Mouse (Mus musculus) ES-E14 (cell line): ENCODE results near the gene Mcrip1. TPM values are rescaled to one million over a fixed set of nuclear protein-coding genes. Genes with fewer than 3 reads are reported as not detected.

Experiments
- DNase-seq: peaks from one replicate; pipeline ENCODE4 v3.0.0-alpha.2; 2013; ENCODE audit warnings: low read depth, low spot score
- H3K27ac ChIP-seq: 2 replicates; pipeline ENCODE4 v1.5.1; 2012; ENCODE audit warnings: low read depth, mild to moderate bottlenecking, low read length, moderate library complexity, mixed read lengths; ENCODE audit not compliant: poor library complexity, insufficient read depth, severe bottlenecking
- H3K36me3 ChIP-seq: 2 replicates; pipeline ENCODE4 v1.6.1; 2012; ENCODE audit warnings: mild to moderate bottlenecking, low read length, moderate library complexity, mixed read lengths; ENCODE audit not compliant: control insufficient read depth, poor library complexity, insufficient read depth, severe bottlenecking
- H3K4me1 ChIP-seq, 2 experiments: fragments of 150-350 bp in 1 of 2; sonication (generic) in 1 of 2; 2 replicates each; pipeline ENCODE4 v1.6.1; 2012; ENCODE audit warnings: low read length in 2 of 2, mild to moderate bottlenecking in 1 of 2, mixed read lengths in 1 of 2; ENCODE audit not compliant: control insufficient read depth in 2 of 2, insufficient read depth in 2 of 2, poor library complexity in 1 of 2
- H3K4me3 ChIP-seq, 2 experiments: fragments of 150-350 bp in 1 of 2; sonication (generic) in 1 of 2; 2 replicates each; pipeline ENCODE4 v1.5.1; 2012; ENCODE audit warnings: low read length in 2 of 2, low read depth in 1 of 2, mild to moderate bottlenecking in 1 of 2, mixed read lengths in 1 of 2; ENCODE audit not compliant: insufficient read depth in 1 of 2, poor library complexity in 1 of 2, severe bottlenecking in 1 of 2
- H3K9ac ChIP-seq: 2 replicates; pipeline ENCODE4 v1.6.1; 2012; ENCODE audit warnings: low read depth, mild to moderate bottlenecking, low read length, mixed read lengths; ENCODE audit not compliant: poor library complexity, insufficient read depth, severe bottlenecking
- H3K9me3 ChIP-seq: fragments of 150-350 bp; sonication (generic); 2 replicates; pipeline ENCODE4 v1.6.1; 2012; ENCODE audit warnings: low read depth, mild to moderate bottlenecking, low read length; ENCODE audit not compliant: control insufficient read depth, insufficient read depth
- CHD2 ChIP-seq: IDR thresholded peaks from 2 replicates; pipeline ENCODE4 v1.6.1; 2014; ENCODE audit warnings: mild to moderate bottlenecking, low read depth, low read length, inconsistent platforms
- HCFC1 ChIP-seq: IDR thresholded peaks from 2 replicates; pipeline ENCODE4 v1.6.1; 2012; ENCODE audit warnings: low read length, inconsistent platforms, borderline replicate concordance; ENCODE audit not compliant: insufficient read depth
- MAFK ChIP-seq: IDR thresholded peaks from 2 replicates; pipeline ENCODE4 v1.6.1; 2014; ENCODE audit warnings: mild to moderate bottlenecking, low read depth, low read length, inconsistent platforms; ENCODE audit not compliant: insufficient read depth
- ZC3H11A ChIP-seq: IDR thresholded peaks from 2 replicates; pipeline ENCODE4 v1.6.1; 2012; ENCODE audit warnings: low read depth, mild to moderate bottlenecking, inconsistent platforms, low read length, borderline replicate concordance
- ZNF384 ChIP-seq: IDR thresholded peaks from 2 replicates; pipeline ENCODE4 v1.6.1; 2012; ENCODE audit warnings: low read depth, low read length, inconsistent platforms
- in situ Hi-C, 2 experiments: fragments of 600-800 bp; cut with MboI; formaldehyde crosslinking; loops; one replicate each; pipeline ENCODE4 v1.15.1; 2025; ENCODE audit warnings: low sequenced_read_pairs in 2 of 2, inconsistent platforms in 1 of 2; ENCODE audit not compliant: unreplicated experiment in 2 of 2
- total RNA-seq: library from RNA; depleted of rRNA; stranded (reverse); fragments of 300-350 nt; gene quantifications from 2 replicates; pipeline ENCODE4 v1.2.3, GENCODE M21; 2012; rRNA removed

Mcrip1 gene
- total RNA-seq, result 18.9 and 20.2 TPM in 2 replicates

DNA sequence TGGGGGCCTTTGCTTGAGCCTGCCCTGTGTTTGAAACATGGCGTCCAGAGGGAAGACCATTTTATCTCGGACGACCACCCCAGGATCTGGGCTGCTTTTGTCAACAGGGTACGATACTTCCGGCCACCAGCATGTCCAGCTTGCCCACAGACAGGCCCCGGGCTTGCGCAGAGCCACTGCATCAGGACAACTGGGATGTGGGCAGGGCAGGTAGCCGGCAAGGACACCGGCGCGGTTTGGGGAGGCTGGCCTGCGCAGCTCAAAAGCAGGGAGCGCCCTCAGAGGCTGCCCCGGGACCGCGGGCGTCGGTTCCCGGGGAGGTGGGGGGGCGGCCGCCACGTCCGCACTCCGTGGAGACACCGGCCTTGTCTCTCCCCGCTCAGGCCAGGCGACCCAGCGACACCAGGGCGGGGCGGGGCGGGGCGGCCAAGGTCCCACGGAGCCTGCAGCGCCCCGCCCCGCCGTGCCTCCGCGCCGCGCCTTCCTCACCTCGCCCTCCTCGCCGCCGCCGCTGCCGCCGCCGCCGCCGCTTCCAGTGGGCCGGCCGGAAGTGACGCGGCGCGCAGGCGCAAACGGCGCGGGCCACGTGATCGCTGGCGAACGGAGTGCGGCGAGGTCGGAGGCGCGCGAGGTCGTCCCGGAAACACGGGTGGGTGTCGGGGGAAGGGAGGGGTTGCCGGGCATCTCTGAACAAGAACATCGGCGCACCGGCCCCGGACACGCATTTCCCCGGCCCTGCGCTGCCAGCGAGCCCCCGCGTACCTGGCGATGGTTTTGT lies at the start of gene Mcrip1:
Gene Mcrip1, minus strand, starts transcription at position 560 of the 778 bp plus-strand sequence.
- peaks cover 1% of the 10 kb centered on the region; the same call in 1 of the 2 replicates for H3K36me3 ChIP-seq
- no peak for TF ChIP-seq ZNF384
- no peak within 1 kb of the TSS for H3K27ac ChIP-seq
- peak within 1 kb of the TSS; percentile 76 to 86 for H3K4me3 ChIP-seq
- peak within 1 kb of the TSS; percentile 80 for H3K9ac ChIP-seq
- H3K9me3 ChIP-seq, result no peaks in the 10 kb centered on the region
- in situ Hi-C loops, result no loop called here
- peaks cover 0 to 9% of the 10 kb centered on the region in 2 experiments; a peak in 3 of 4 replicates for H3K4me1 ChIP-seq
- peak; percentile 65 for DNase-seq

DNA sequence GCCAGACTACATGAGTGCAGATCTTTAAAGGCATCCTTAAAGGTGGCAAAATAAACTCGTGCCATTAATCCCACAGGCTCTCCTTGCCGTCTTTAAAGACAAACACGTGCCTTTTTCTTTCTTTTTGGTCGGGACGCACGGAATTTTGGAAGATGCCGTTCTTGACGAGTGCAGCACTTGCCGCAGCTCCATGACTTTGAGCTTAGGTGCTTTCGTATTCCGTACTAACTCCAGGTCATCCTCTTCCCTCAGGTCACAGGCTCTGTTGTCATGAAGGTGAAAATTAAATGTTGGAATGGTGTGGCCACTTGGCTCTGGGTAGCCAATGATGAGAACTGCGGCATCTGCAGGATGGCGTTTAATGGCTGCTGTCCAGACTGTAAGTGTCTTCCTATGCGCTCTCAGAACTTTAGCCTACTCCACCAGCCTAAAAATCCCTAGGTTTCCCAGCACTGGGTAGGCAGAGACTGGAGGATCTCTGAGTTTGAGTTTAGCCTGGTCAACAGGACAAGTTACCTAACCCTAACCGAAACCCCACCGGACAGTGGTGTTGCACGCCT lies 49.5 kb upstream of the Mcrip1 start:
- Histone ChIP-seq H3K4me3 (peak overlapping the region; percentile 74 to 87), H3K9ac (peak overlapping the region; percentile 84), H3K4me1 (peaks cover 4 to 7% of the 10 kb centered on the region in 2 experiments; a peak in 3 of 4 replicates), H3K27ac (peak overlapping the region; percentile 67; the same call in 1 of the 2 replicates), H3K36me3 (peaks cover 42% of the 10 kb centered on the region), H3K9me3 (no peaks in the 10 kb centered on the region)
- TF ChIP-seq ZNF384 (no peak), CHD2 (no peak)
- no peak for DNase-seq
- in situ Hi-C loops, result no loop called here

DNA sequence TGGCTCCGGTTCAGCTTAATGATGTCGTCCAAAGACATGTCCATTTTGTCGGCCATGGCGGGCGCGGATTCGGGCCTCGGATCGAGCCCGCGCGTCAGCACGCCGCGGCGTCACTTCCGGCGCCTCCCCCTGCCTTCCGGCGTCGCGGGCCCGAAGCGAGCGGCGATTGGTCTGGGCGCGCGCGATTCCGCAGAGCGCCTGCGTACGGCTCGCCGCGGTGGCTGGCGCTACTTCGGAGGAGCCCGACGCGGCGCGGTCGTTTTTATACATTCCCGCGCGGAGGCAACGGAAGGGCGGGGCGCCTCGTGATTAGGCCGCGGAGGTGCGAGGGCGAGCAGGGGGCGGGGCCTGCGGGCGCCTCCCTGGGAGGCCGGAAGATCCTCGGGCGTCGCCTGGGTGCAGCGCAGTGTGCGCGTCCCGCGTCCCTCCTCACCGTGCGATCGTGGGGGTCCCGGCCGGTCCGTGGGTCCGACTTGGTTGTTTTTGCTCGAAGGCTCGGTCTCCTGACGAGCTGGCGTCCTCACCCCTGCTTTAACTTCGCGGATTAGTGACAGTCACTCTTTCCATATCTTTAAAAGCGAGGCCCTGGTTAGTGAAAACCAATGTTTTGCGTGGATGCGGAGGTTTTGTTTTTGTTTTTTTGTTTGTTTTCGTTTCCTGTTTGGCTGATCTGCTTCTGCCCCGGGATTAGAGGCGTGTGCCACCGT lies 48.9 kb upstream of the Mcrip1 start, which contains the start of the genes Alyref and Anapc11:
Gene Alyref, minus strand, starts transcription at position 83 of the 707 bp plus-strand sequence.
Gene Anapc11, plus strand, starts transcription at position 139 of the 707 bp plus-strand sequence.
- H3K27ac ChIP-seq, result peak within 1 kb of the TSS; percentile 78
- TF ChIP-seq CHD2, result no peak
- no peak for TF ChIP-seq ZNF384
- TF ChIP-seq HCFC1, result no peak
- no peak for TF ChIP-seq ZC3H11A
- TF ChIP-seq MAFK, result no peak
- H3K36me3 ChIP-seq, result peaks cover 43% of the 10 kb centered on the region
- no peaks in the 10 kb centered on the region for H3K9me3 ChIP-seq
- peaks cover 4 to 7% of the 10 kb centered on the region in 2 experiments; a peak in 3 of 4 replicates for H3K4me1 ChIP-seq
- peak within 1 kb of the TSS; percentile 86 to 87 for H3K4me3 ChIP-seq
- in situ Hi-C loops, result no loop called here
- peak within 1 kb of the TSS; percentile 95 for H3K9ac ChIP-seq
- DNase-seq, result peak; percentile 90

DNA sequence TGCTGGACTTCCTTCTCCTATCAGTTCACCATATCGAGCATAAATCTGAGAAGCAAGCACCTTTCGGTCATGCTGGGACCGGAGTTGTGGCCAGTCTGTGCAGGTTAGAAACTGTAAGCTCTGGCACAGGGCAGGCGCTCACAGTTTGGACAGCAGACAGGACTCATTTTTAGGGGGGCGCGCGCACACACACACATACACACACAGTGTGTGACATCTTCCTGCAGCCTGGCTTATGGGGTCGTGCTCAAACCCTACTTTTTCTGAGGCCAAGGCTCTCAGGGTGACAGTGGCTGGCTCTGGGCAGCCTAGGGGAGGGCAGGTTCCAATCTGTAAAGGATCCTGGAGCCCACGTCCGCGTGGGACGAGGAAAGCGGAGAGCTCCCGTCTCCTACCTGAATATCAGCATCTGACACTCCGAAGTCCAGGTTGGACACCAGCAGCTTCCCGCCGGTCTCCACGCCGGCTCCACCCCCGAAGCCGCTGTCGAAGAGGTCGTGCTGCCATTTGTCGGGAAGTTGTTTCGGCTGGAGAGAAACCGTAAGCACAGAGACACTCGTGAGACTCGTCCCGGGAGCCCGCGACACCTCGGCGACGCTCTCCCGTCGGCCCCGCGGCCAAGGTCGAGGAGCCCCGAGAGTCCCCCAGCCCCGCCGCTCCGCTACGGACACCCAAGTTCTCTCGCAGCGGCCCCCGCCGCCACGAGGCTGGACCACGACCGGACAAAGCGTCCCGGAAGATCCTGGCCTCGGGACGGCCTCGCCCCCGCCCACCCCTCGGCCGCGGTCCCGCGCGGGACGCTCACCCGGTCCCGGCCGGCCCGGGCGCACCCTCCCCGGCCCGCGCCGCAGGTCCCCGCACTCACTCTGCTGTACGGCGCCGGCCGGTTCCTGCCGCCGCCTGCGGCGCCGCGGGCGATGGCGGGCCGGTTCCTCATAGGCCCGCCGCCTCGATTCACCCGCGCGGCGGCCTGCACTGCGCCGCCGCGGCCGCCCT lies 48.0 kb upstream of the Mcrip1 start:
- H3K9me3 ChIP-seq, result no peaks in the 10 kb centered on the region
- H3K36me3 ChIP-seq, result peaks cover 42% of the 10 kb centered on the region
- H3K4me3 ChIP-seq, result peak overlapping the region; percentile 86 to 87
- H3K4me1 ChIP-seq, result peaks cover 4 to 7% of the 10 kb centered on the region in 2 experiments; a peak in 3 of 4 replicates
- peak overlapping the region; percentile 78 for H3K27ac ChIP-seq
- H3K9ac ChIP-seq, result peak overlapping the region; percentile 95
- in situ Hi-C loops, result no loop called here
- TF ChIP-seq ZC3H11A (no peak), ZNF384 (no peak), CHD2 (no peak), HCFC1 (no peak), MAFK (no peak)
- DNase-seq, result no peak
